Mouse (Mus musculus) liver, embryonic 15.5 days (tissue): ENCODE results near the gene Agmat. TPM values are rescaled to one million over a fixed set of nuclear protein-coding genes. Genes with fewer than 3 reads are reported as not detected.
A peak's percentile ranks its signal among the peaks of the same experiment; 100 is the strongest.

Experiments
- ATAC-seq: fragments of 200-750 bp; cut with Nextera tagmentation; 2 replicates; pipeline ENCODE4 v1.8.0; 2017; ENCODE audit warnings: moderate number of reproducible peaks, mild to moderate bottlenecking, moderate library complexity; ENCODE audit not compliant: insufficient read depth
- H3K27ac ChIP-seq: fragments of 300-500 bp; sonication (generic); replicated peaks from 2 replicates; pipeline ENCODE4 v1.5.1; 2015; ENCODE audit warnings: mild to moderate bottlenecking, inconsistent platforms
- H3K27me3 ChIP-seq: fragments of 300-500 bp; sonication (generic); 2 replicates; pipeline ENCODE4 v1.6.1; 2015; ENCODE audit warnings: mild to moderate bottlenecking, inconsistent platforms
- H3K36me3 ChIP-seq: fragments of 300-500 bp; sonication (generic); replicated peaks from 2 replicates; pipeline ENCODE4 v1.6.1; 2015; ENCODE audit warnings: moderate library complexity, mild to moderate bottlenecking, inconsistent platforms
- H3K4me1 ChIP-seq: fragments of 300-500 bp; sonication (generic); replicated peaks from 2 replicates; pipeline ENCODE4 v1.6.1; 2015; ENCODE audit warnings: inconsistent platforms
- H3K4me2 ChIP-seq: fragments of 300-500 bp; sonication (generic); 2 replicates; pipeline ENCODE4 v1.6.1; 2015; ENCODE audit warnings: moderate library complexity, mild to moderate bottlenecking, inconsistent platforms
- H3K4me3 ChIP-seq: fragments of 300-500 bp; sonication (generic); replicated peaks from 2 replicates; pipeline ENCODE4 v1.5.1; 2015; ENCODE audit warnings: mild to moderate bottlenecking, inconsistent platforms
- H3K9ac ChIP-seq: fragments of 300-500 bp; sonication (generic); 2 replicates; pipeline ENCODE4 v1.6.1; 2015; ENCODE audit warnings: moderate library complexity, mild to moderate bottlenecking, inconsistent platforms
- H3K9me3 ChIP-seq: fragments of 300-500 bp; sonication (generic); replicated peaks from 2 replicates; pipeline ENCODE4 v1.6.1; 2016; ENCODE audit warnings: inconsistent platforms
- WGBS: fragments of 180-500 bp; shearing (Covaris S2); methylation state at CpG from one replicate; pipeline ENCODE4 v1.1.7; 2015; ENCODE audit warnings: mixed read lengths; ENCODE audit not compliant: insufficient replicate concordance; 5-methylcytosine and 5-hydroxymethylcytosine counted together
- polyA plus RNA-seq: library from polyadenylated mRNA; unstranded; fragments of >200 nt; fragmentation: Nextera tagmentation; extraction: Ambion mirVana; gene quantifications from 2 replicates; pipeline ENCODE4 v1.2.1, GENCODE M21; 2015

Agmat gene
- polyA plus RNA-seq, result 20.5 and 26.2 TPM in 2 replicates

- peak within 1 kb of the TSS; percentile 43 for H3K4me3 ChIP-seq
- WGBS, result 36% methylated on average over 25 of the region's 25 CpGs
- H3K9me3 ChIP-seq, result no peaks in the 10 kb centered on the region
- no peaks in the 10 kb centered on the region for H3K36me3 ChIP-seq
- H3K9ac ChIP-seq, result peak within 1 kb of the TSS; percentile 29
- H3K27ac ChIP-seq, result peak within 1 kb of the TSS; percentile 70
- peak within 1 kb of the TSS; percentile 44 for H3K4me2 ChIP-seq
- peaks cover 59% of the 10 kb centered on the region for H3K4me1 ChIP-seq
- peaks cover 6% of the 10 kb centered on the region; the same call in 1 of the 2 replicates for H3K27me3 ChIP-seq
- no peak for ATAC-seq
Observed at GRCm38 (mm10) chr4:141746578-141747346, at the start of gene Agmat. Gene Agmat (plus strand): TSS chr4:141746672.

- Histone ChIP-seq H3K9ac (no peak overlapping the region), H3K4me2 (no peak overlapping the region), H3K4me3 (no peak overlapping the region), H3K27me3 (no peaks in the 10 kb centered on the region), H3K27ac (no peak overlapping the region), H3K36me3 (peaks cover 100% of the 10 kb centered on the region), H3K9me3 (no peaks in the 10 kb centered on the region), H3K4me1 (peaks cover 7% of the 10 kb centered on the region; the same call in 1 of the 2 replicates)
- ATAC-seq, result no peak
- WGBS, result 88% methylated on average over 2 of the region's 2 CpGs
Observed at GRCm38 (mm10) chr4:141704625-141705024, 41.8 kb upstream of the Agmat start.

- no peaks in the 10 kb centered on the region for H3K27me3 ChIP-seq
- peaks cover 1% of the 10 kb centered on the region; the same call in 1 of the 2 replicates for H3K4me1 ChIP-seq
- H3K4me3 ChIP-seq, result no peak overlapping the region
- ATAC-seq, result no peak
- no peaks in the 10 kb centered on the region for H3K9me3 ChIP-seq
- H3K36me3 ChIP-seq, result peaks cover 100% of the 10 kb centered on the region
- no peak overlapping the region for H3K9ac ChIP-seq
- H3K27ac ChIP-seq, result no peak overlapping the region
- WGBS, result 80% methylated on average over 4 of the region's 4 CpGs
- H3K4me2 ChIP-seq, result no peak overlapping the region
Observed at GRCm38 (mm10) chr4:141705331-141705730, 41.1 kb upstream of the Agmat start.

- H3K4me2 ChIP-seq, result no peak overlapping the region
- no peaks in the 10 kb centered on the region for H3K9me3 ChIP-seq
- H3K27me3 ChIP-seq, result no peaks in the 10 kb centered on the region
- no peak overlapping the region for H3K27ac ChIP-seq
- 80% methylated on average over 7 of the region's 7 CpGs for WGBS
- no peak overlapping the region for H3K4me3 ChIP-seq
- H3K9ac ChIP-seq, result no peak overlapping the region
- ATAC-seq, result peak; percentile 6; the same call in 1 of the 2 replicates
- H3K36me3 ChIP-seq, result peaks cover 100% of the 10 kb centered on the region
- H3K4me1 ChIP-seq, result peaks cover 5% of the 10 kb centered on the region; the same call in 1 of the 2 replicates
Observed at GRCm38 (mm10) chr4:141708005-141708404, 38.5 kb upstream of the Agmat start.

GRCm38 (mm10) chr4:141708971-141709370, 37.5 kb upstream of the Agmat start:
- H3K36me3 ChIP-seq, result peaks cover 96% of the 10 kb centered on the region
- no peaks in the 10 kb centered on the region for H3K9me3 ChIP-seq
- peaks cover 9% of the 10 kb centered on the region; the same call in 1 of the 2 replicates for H3K4me1 ChIP-seq
- H3K9ac ChIP-seq, result no peak overlapping the region
- no peak overlapping the region for H3K4me2 ChIP-seq
- no peak overlapping the region for H3K4me3 ChIP-seq
- no peaks in the 10 kb centered on the region for H3K27me3 ChIP-seq
- WGBS, result 92% methylated on average over 2 of the region's 2 CpGs
- no peak overlapping the region for H3K27ac ChIP-seq
- no peak for ATAC-seq

- H3K9ac ChIP-seq, result no peak overlapping the region
- H3K4me2 ChIP-seq, result no peak overlapping the region
- H3K36me3 ChIP-seq, result peaks cover 86% of the 10 kb centered on the region
- H3K27ac ChIP-seq, result no peak overlapping the region
- 75% methylated on average over 1 of the region's 1 CpGs for WGBS
- H3K27me3 ChIP-seq, result no peaks in the 10 kb centered on the region
- H3K4me3 ChIP-seq, result no peak overlapping the region
- peaks cover 28% of the 10 kb centered on the region for H3K4me1 ChIP-seq
- ATAC-seq, result no peak
- no peaks in the 10 kb centered on the region for H3K9me3 ChIP-seq
Observed at GRCm38 (mm10) chr4:141711250-141711649, 35.2 kb upstream of the Agmat start.

- Histone ChIP-seq H3K9ac (no peak overlapping the region), H3K4me3 (no peak overlapping the region), H3K4me1 (peaks cover 49% of the 10 kb centered on the region), H3K27ac (no peak overlapping the region), H3K27me3 (no peaks in the 10 kb centered on the region), H3K4me2 (no peak overlapping the region), H3K9me3 (no peaks in the 10 kb centered on the region), H3K36me3 (peaks cover 80% of the 10 kb centered on the region)
- no peak for ATAC-seq
- WGBS, result 41% methylated on average over 5 of the region's 5 CpGs
Observed at GRCm38 (mm10) chr4:141713598-141714142, 32.8 kb upstream of the Agmat start.

- Histone ChIP-seq H3K36me3 (peaks cover 79% of the 10 kb centered on the region), H3K9me3 (no peaks in the 10 kb centered on the region), H3K4me1 (peaks cover 62% of the 10 kb centered on the region), H3K27ac (0 out of 2 replicates have a peak overlapping the region, but pooled peaks have one; percentile 4), H3K9ac (no peak overlapping the region), H3K27me3 (no peaks in the 10 kb centered on the region), H3K4me2 (no peak overlapping the region), H3K4me3 (no peak overlapping the region)
- 86% methylated on average over 2 of the region's 2 CpGs for WGBS
- no peak for ATAC-seq
Observed at GRCm38 (mm10) chr4:141715027-141715426, 31.4 kb upstream of the Agmat start.

GRCm38 (mm10) chr4:141717633-141718032, 28.8 kb upstream of the Agmat start:
- WGBS, result 76% methylated on average over 4 of the region's 4 CpGs
- ATAC-seq, result no peak
- no peak overlapping the region; the same call in 1 of the 2 replicates for H3K9ac ChIP-seq
- no peak overlapping the region for H3K4me3 ChIP-seq
- H3K4me2 ChIP-seq, result no peak overlapping the region
- peaks cover 65% of the 10 kb centered on the region for H3K36me3 ChIP-seq
- peak overlapping the region; percentile 7; the same call in 1 of the 2 replicates for H3K27ac ChIP-seq
- H3K27me3 ChIP-seq, result no peaks in the 10 kb centered on the region
- no peaks in the 10 kb centered on the region for H3K9me3 ChIP-seq
- peaks cover 78% of the 10 kb centered on the region for H3K4me1 ChIP-seq

GRCm38 (mm10) chr4:141719304-141719703, 27.2 kb upstream of the Agmat start:
- H3K4me2 ChIP-seq, result 0 out of 2 replicates have a peak overlapping the region, but pooled peaks have one; percentile 23

GRCm38 (mm10) chr4:141720761-141721523, 25.5 kb upstream of the Agmat start:
- Histone ChIP-seq H3K4me1 (peaks cover 84% of the 10 kb centered on the region), H3K4me3 (peak overlapping the region; percentile 100), H3K9ac (peak overlapping the region; percentile 99), H3K9me3 (no peaks in the 10 kb centered on the region), H3K36me3 (peaks cover 46% of the 10 kb centered on the region), H3K27ac (peak overlapping the region; percentile 98), H3K27me3 (no peaks in the 10 kb centered on the region), H3K4me2 (peak overlapping the region; percentile 94)
- no peak for ATAC-seq
- 58% methylated on average over 6 of the region's 6 CpGs for WGBS

More at GRCm38 (mm10) chr4:141719304-141719703, 27.2 kb upstream of the Agmat start:
- ATAC-seq, result no peak
- no peaks in the 10 kb centered on the region for H3K27me3 ChIP-seq
- H3K36me3 ChIP-seq, result peaks cover 55% of the 10 kb centered on the region
- no peaks in the 10 kb centered on the region for H3K9me3 ChIP-seq
- no peak overlapping the region for H3K9ac ChIP-seq
- H3K4me3 ChIP-seq, result no peak overlapping the region
- H3K4me1 ChIP-seq, result peaks cover 82% of the 10 kb centered on the region
- no peak overlapping the region for H3K27ac ChIP-seq
- WGBS, result 83% methylated on average over 1 of the region's 1 CpGs
